Mouse (Mus musculus): Measurements from ENCODE around the gene Syde2. TPM values are rescaled to one million over a fixed set of nuclear protein-coding genes. Genes with fewer than 3 reads are reported as not detected.
"Not testable (repeated sequence)": the region's sequence is repeated elsewhere in the genome, so short reads cannot be mapped to it uniquely, and the experiment has no call there.

The Syde2 gene
- polyA plus RNA-seq, 1 experiment from 2014 or later: 8.6 TPM

DNA sequence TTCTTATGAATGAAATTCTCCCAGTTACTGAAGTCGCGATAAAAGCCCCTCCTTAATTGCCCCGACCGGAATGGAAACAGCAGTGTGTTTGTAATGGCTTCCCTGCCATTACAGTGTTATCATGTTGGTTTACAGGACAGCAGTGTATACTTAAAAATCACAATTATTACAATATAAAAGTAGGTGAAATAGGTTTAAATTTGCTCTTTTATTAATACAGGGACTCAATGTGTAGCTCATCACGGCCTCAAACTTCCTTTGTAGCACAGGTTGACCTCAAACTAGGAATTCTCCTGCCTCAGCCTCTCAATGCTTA lies 36.9 kb upstream of the Syde2 start:
- H3K9me3 ChIP-seq (replicated peaks): no peaks in the 10 kb centered on the region
- peaks cover 40% of the 10 kb centered on the region for H3K4me1 ChIP-seq (replicated peaks)
- no peaks in the 10 kb centered on the region for H3K36me3 ChIP-seq
- 27% methylated on average over 5 of the region's 5 CpGs for WGBS
- ATAC-seq (replicated peaks; ENCODE audit: insufficient number of reproducible peaks, insufficient read depth, low FRiP score, low read depth): no peak
- no peak overlapping the region for H3K4me3 ChIP-seq
- peak overlapping the region; percentile 61; the same call in 1 of the 2 replicates for H3K4me2 ChIP-seq
- no peaks in the 10 kb centered on the region for H3K27me3 ChIP-seq
- H3K27ac ChIP-seq: peak overlapping the region; percentile 45; the same call in 1 of the 2 replicates
- no peak overlapping the region for H3K9ac ChIP-seq

DNA sequence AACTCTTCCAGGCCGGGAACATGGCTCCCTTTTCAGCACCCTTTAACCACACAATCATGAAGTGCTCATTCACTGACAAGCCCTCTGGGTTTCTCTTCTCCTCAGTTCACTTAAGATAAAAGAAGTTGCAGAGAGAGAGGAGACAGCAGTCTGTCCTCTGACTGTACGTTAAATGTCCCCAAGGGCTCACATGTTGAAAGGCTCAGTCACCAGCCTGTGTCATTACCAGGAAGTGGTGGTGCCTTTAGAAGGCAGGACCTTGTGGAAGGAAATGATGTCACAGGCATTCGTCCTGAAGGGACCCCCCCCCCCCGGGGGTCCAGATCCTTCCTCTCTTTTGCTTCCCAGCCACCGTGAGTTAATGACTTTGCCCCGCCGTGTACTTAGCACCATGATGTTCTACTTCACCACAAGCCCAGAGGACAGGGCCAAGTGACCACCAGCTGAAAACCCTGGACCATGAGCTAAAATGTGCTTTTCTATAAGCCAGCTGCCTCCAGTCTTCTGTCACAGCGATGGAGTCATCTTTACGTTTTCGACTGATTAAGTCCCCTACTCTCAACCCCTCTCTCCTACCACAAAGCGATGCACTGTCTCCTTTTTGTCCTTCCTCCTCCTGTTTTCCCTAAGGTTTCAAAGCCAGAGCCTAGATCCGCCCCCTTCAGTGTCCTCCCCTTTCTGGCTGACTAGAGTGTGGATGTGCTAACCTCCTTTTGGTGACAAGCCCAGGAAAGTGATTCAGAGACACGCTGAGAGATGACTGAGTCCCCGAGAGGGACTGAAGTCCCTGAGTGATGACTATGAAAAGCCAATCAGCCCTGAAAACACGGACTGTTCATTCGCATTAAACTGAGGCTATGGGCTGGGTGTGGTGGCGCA lies 36.1 kb upstream of the Syde2 start:
- no peaks in the 10 kb centered on the region for H3K36me3 ChIP-seq
- H3K4me1 ChIP-seq (replicated peaks): peaks cover 33% of the 10 kb centered on the region
- H3K4me3 ChIP-seq: no peak overlapping the region
- H3K9me3 ChIP-seq (replicated peaks): no peaks in the 10 kb centered on the region
- H3K4me2 ChIP-seq: no peak overlapping the region
- ATAC-seq (replicated peaks; ENCODE audit: insufficient number of reproducible peaks, insufficient read depth, low FRiP score, low read depth): peak; percentile 33; the same call in 1 of the 2 replicates
- H3K9ac ChIP-seq: no peak overlapping the region
- no peaks in the 10 kb centered on the region for H3K27me3 ChIP-seq
- WGBS: 51% methylated on average over 17 of the region's 17 CpGs
- peak overlapping the region; percentile 45 for H3K27ac ChIP-seq

- H3K4me1 ChIP-seq (replicated peaks): peaks cover 24% of the 10 kb centered on the region
- H3K36me3 ChIP-seq: no peaks in the 10 kb centered on the region
- no peak for ATAC-seq (replicated peaks; ENCODE audit: insufficient number of reproducible peaks, insufficient read depth, low FRiP score, low read depth)
- 23% methylated on average over 7 of the region's 7 CpGs for WGBS
- peak overlapping the region; percentile 31 for H3K27ac ChIP-seq
- H3K4me2 ChIP-seq: no peak overlapping the region
- no peaks in the 10 kb centered on the region for H3K9me3 ChIP-seq (replicated peaks)
- H3K9ac ChIP-seq: no peak overlapping the region
- H3K27me3 ChIP-seq: no peaks in the 10 kb centered on the region
- H3K4me3 ChIP-seq: no peak overlapping the region
These were observed 34.7 kb upstream of the Syde2 start for GRCm38 (mm10) chr3:145952945-145953344.

DNA sequence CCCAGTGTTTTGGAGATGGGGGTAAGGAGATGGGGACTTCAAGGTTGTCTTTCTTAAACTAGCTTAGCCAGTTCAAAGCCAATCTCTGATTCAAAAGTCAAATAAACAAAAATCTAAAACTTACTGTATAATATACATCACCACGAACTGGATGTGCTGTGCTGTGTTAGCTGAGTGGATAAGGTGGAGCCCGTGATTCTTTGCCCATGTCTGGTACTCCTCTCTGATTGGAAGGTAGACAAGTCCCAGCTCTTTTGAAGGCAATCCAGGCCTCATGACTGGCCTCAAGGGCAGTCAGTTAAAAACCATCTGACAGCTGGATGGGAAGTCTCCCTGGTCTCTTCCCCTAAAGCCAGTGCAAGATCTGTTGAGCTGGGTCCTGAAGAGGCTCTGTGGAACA lies 34.3 kb upstream of the Syde2 start:
- 75% methylated on average over 2 of the region's 2 CpGs for WGBS
- H3K9ac ChIP-seq: no peak overlapping the region

GRCm38 (mm10) chr3:145959824-145960223 lies 27.8 kb upstream of the Syde2 start:
- Histone ChIP-seq H3K27me3 (no peaks in the 10 kb centered on the region), H3K27ac (peak overlapping the region; percentile 65), H3K4me1 (replicated peaks) (peaks cover 31% of the 10 kb centered on the region), H3K9ac (no peak overlapping the region), H3K4me2 (no peak overlapping the region), H3K4me3 (no peak overlapping the region), H3K9me3 (replicated peaks) (0 out of 2 replicates have a peak, but pooled peaks cover 3% of the 10 kb centered on the region), H3K36me3 (no peaks in the 10 kb centered on the region)
- no peak for ATAC-seq (replicated peaks; ENCODE audit: insufficient number of reproducible peaks, insufficient read depth, low FRiP score, low read depth)
- WGBS: 13% methylated on average over 1 of the region's 1 CpGs

More for the DNA sequence above, 34.3 kb upstream of the Syde2 start:
- no peak for ATAC-seq (replicated peaks; ENCODE audit: insufficient number of reproducible peaks, insufficient read depth, low FRiP score, low read depth)
- Histone ChIP-seq H3K27ac (no peak overlapping the region), H3K4me3 (no peak overlapping the region), H3K9me3 (replicated peaks) (0 out of 2 replicates have a peak, but pooled peaks cover 3% of the 10 kb centered on the region), H3K4me1 (replicated peaks) (peaks cover 24% of the 10 kb centered on the region), H3K36me3 (no peaks in the 10 kb centered on the region), H3K27me3 (no peaks in the 10 kb centered on the region), H3K4me2 (no peak overlapping the region)

GRCm38 (mm10) chr3:145962411-145962810 lies 25.3 kb upstream of the Syde2 start:
- no peak for ATAC-seq (replicated peaks; ENCODE audit: insufficient number of reproducible peaks, insufficient read depth, low FRiP score, low read depth)
- no peaks in the 10 kb centered on the region for H3K36me3 ChIP-seq
- H3K27me3 ChIP-seq: no peaks in the 10 kb centered on the region
- 39% methylated on average over 9 of the region's 9 CpGs for WGBS
- no peak overlapping the region for H3K9ac ChIP-seq
- no peak overlapping the region for H3K4me3 ChIP-seq
- H3K4me2 ChIP-seq: no peak overlapping the region
- 0 out of 2 replicates have a peak, but pooled peaks cover 3% of the 10 kb centered on the region for H3K9me3 ChIP-seq (replicated peaks)
- H3K27ac ChIP-seq: peak overlapping the region; percentile 93
- H3K4me1 ChIP-seq (replicated peaks): peaks cover 46% of the 10 kb centered on the region

DNA sequence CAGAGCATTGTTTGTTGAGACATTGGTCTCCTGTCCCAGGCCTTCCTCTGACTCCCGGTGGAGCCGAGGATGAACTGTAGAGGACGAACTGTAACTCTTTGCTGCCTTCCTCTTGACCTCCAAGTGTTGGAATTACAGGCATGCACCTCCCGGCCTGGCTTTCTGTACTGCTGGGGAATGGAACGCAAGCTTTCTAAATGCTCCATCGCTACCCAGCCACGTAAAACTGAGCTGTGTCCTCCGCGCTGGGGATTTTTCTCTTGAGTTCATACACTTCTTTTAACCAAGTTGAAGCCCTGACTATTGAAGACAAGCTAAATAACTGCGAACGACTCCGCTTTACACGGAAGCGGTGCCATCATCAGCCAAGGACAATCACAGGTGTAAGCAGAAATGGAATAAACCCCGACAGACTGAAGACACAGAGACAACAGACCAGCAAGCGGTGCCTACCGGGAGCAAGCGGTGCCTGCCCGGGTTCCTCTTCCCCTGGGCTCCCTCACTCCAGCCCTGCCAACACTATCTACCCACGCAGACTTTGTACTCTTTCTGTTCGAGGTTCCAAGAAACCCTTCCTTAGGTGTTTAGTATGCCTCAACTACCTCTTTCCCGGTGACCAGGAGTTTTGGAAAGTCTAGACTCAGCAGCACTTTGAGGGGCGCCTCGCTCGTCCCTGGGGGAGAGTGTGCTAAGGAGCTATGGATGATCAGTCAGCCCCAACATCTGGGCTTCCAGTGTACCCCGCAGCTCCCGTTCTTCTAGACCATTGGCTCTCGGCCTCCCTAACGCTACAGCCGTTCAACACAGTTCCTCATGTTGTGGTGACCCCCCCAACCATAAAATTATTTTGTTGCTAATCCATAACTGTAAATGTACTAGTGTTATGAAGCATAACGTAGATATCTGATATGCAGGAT lies 24.3 kb upstream of the Syde2 start:
- 0 out of 2 replicates have a peak, but pooled peaks cover under 1% of the 10 kb centered on the region for H3K9me3 ChIP-seq (replicated peaks)
- peak overlapping the region; percentile 54 for H3K4me2 ChIP-seq
- H3K27me3 ChIP-seq: no peaks in the 10 kb centered on the region
- peaks cover 46% of the 10 kb centered on the region for H3K4me1 ChIP-seq (replicated peaks)
- H3K4me3 ChIP-seq: peak overlapping the region; percentile 24
- peak overlapping the region; percentile 44 for H3K9ac ChIP-seq
- 16% methylated on average over 31 of the region's 31 CpGs for WGBS
- peak; percentile 51 for ATAC-seq (replicated peaks; ENCODE audit: insufficient number of reproducible peaks, insufficient read depth, low FRiP score, low read depth)
- H3K36me3 ChIP-seq: no peaks in the 10 kb centered on the region
- H3K27ac ChIP-seq: peak overlapping the region; percentile 93

GRCm38 (mm10) chr3:145964018-145964387 lies 23.7 kb upstream of the Syde2 start:
- Histone ChIP-seq H3K27me3 (no peaks in the 10 kb centered on the region), H3K9me3 (replicated peaks) (no peaks in the 10 kb centered on the region), H3K9ac (peak overlapping the region; percentile 44; the same call in 1 of the 2 replicates), H3K4me2 (peak overlapping the region; percentile 54), H3K27ac (peak overlapping the region; percentile 93), H3K36me3 (no peaks in the 10 kb centered on the region), H3K4me1 (replicated peaks) (peaks cover 49% of the 10 kb centered on the region), H3K4me3 (no peak overlapping the region)
- 21% methylated on average over 10 of the region's 10 CpGs for WGBS
- ATAC-seq (replicated peaks; ENCODE audit: insufficient number of reproducible peaks, insufficient read depth, low FRiP score, low read depth): peak; percentile 16; the same call in 1 of the 2 replicates

DNA sequence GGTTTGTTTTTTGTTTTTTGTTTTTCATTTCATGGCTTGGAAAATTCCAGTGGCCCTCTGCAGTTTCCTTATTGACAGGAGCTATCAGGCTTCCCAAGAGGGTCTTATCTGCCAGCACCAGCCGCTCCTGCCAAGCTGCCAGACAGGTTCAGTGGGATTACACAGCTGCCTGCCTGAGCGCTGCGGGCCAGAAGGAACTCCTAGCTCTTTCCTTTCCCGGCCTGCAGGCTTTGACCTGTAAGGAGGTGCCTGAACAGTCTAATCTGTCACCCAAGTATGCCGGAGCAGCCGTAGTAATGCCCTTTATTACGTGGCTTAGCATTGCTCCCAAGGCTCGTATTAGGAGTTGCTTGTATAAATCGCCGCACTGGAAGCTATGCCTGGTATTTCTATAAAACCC lies 23.2 kb upstream of the Syde2 start:
- H3K4me3 ChIP-seq: no peak overlapping the region

DNA sequence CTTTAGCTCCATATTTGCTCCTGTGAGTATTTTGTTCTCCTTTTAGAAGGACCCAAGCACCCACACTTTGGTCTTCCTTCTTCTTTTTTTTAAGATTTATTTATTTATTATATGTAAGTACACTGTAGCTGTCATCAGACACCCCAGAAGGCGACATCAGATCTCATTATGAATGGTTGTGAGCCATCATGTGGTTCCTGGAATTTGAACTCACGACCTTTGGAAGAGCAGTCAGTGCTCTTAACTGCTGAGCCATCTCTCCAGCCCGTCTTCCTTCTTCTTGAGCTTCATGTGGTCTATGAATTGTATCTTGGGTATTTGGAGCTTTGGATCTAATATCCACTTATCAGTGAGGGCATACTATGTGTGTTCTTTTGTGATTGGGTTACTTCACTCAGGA lies 22.1 kb upstream of the Syde2 start:
- H3K4me2 ChIP-seq; H3K36me3 ChIP-seq; H3K4me3 ChIP-seq; H3K9ac ChIP-seq; H3K27me3 ChIP-seq; ATAC-seq (replicated peaks; ENCODE audit: insufficient number of reproducible peaks, insufficient read depth, low FRiP score, low read depth); H3K9me3 ChIP-seq (replicated peaks): not testable (repeated sequence)
- Histone ChIP-seq H3K4me1 (replicated peaks) (peaks cover 52% of the 10 kb centered on the region), H3K27ac (peak overlapping the region; percentile 93)
- WGBS: 70% methylated on average over 3 of the region's 3 CpGs

More for the DNA sequence above, 23.2 kb upstream of the Syde2 start:
- Histone ChIP-seq H3K36me3 (no peaks in the 10 kb centered on the region), H3K27me3 (no peaks in the 10 kb centered on the region), H3K4me2 (peak overlapping the region; percentile 54), H3K27ac (peak overlapping the region; percentile 93), H3K9ac (no peak overlapping the region), H3K9me3 (replicated peaks) (no peaks in the 10 kb centered on the region), H3K4me1 (replicated peaks) (peaks cover 53% of the 10 kb centered on the region)
- 5% methylated on average over 10 of the region's 10 CpGs for WGBS
- ATAC-seq (replicated peaks; ENCODE audit: insufficient number of reproducible peaks, insufficient read depth, low FRiP score, low read depth): peak; percentile 80

GRCm38 (mm10) chr3:145966806-145967205 lies 20.9 kb upstream of the Syde2 start:
- peaks cover 59% of the 10 kb centered on the region for H3K4me1 ChIP-seq (replicated peaks)
- H3K9ac ChIP-seq: no peak overlapping the region
- H3K9me3 ChIP-seq (replicated peaks): no peaks in the 10 kb centered on the region
- no peak overlapping the region for H3K4me2 ChIP-seq
- H3K36me3 ChIP-seq: no peaks in the 10 kb centered on the region
- ATAC-seq (replicated peaks; ENCODE audit: insufficient number of reproducible peaks, insufficient read depth, low FRiP score, low read depth): no peak; the same call in 1 of the 2 replicates
- no peak overlapping the region for H3K4me3 ChIP-seq
- 36% methylated on average over 5 of the region's 5 CpGs for WGBS
- no peaks in the 10 kb centered on the region for H3K27me3 ChIP-seq
- peak overlapping the region; percentile 93 for H3K27ac ChIP-seq
